Mouse (Mus musculus) stomach, embryonic 14.5 days (tissue): ENCODE data around the gene Ccdc184. TPM values are rescaled to one million over a fixed set of nuclear protein-coding genes. Genes with fewer than 3 reads are reported as not detected.

Source experiments
- ATAC-seq: fragments of 200-750 bp; cut with Nextera tagmentation; 2 replicates; pipeline ENCODE4 v1.8.0; 2017; ENCODE audit warnings: low read depth, moderate TSS enrichment; ENCODE audit not compliant: insufficient number of reproducible peaks, insufficient read depth, low FRiP score
- H3K27ac ChIP-seq: fragments of 300-500 bp; sonication (generic); 2 replicates; pipeline ENCODE4 v1.5.1; 2014; ENCODE audit warnings: mild to moderate bottlenecking, low read length, moderate library complexity, mixed read lengths
- H3K27me3 ChIP-seq: fragments of 300-500 bp; sonication (generic); 2 replicates; pipeline ENCODE4 v1.6.1; 2014; ENCODE audit warnings: low read length, control low read depth, mixed read lengths; ENCODE audit not compliant: control insufficient read depth, insufficient read depth
- H3K36me3 ChIP-seq: fragments of 300-500 bp; sonication (generic); 2 replicates; pipeline ENCODE4 v1.6.1; 2014; ENCODE audit warnings: mild to moderate bottlenecking, control low read depth, low read length, moderate library complexity, mixed read lengths; ENCODE audit not compliant: control insufficient read depth, insufficient read depth
- H3K4me1 ChIP-seq: fragments of 300-500 bp; sonication (generic); 2 replicates; pipeline ENCODE4 v1.6.1; 2014; ENCODE audit warnings: low read length, control low read depth, mixed read lengths; ENCODE audit not compliant: control insufficient read depth, insufficient read depth
- H3K4me2 ChIP-seq: fragments of 300-500 bp; sonication (generic); replicated peaks from 2 replicates; pipeline ENCODE4 v1.6.1; 2014; ENCODE audit warnings: low read depth, low read length, control low read depth
- H3K4me3 ChIP-seq: fragments of 300-500 bp; sonication (generic); 2 replicates; pipeline ENCODE4 v1.5.1; 2014; ENCODE audit warnings: low read depth, low read length, control low read depth
- H3K9ac ChIP-seq: fragments of 300-500 bp; sonication (generic); replicated peaks from 2 replicates; pipeline ENCODE4 v1.6.1; 2014; ENCODE audit warnings: low read depth, mild to moderate bottlenecking, control low read depth, low read length, moderate library complexity, mixed read lengths
- H3K9me3 ChIP-seq: fragments of 300-500 bp; sonication (generic); 2 replicates; pipeline ENCODE4 v1.6.1; 2016; ENCODE audit warnings: low read depth, low read length, control low read depth; ENCODE audit not compliant: control insufficient read depth
- WGBS: fragments of 180-500 bp; shearing (Covaris S2); extraction: QIAGEN DNeasy Blood & Tissue Kit; methylation state at CpG from one replicate; pipeline ENCODE4 v1.1.7; 2014; 5-methylcytosine and 5-hydroxymethylcytosine counted together
- polyA plus RNA-seq: library from polyadenylated mRNA; unstranded; fragments of >200 nt; fragmentation: Nextera tagmentation; extraction: Ambion mirVana; gene quantifications from 2 replicates; pipeline ENCODE4 v1.2.1, GENCODE M21; 2014

The Ccdc184 gene
- 1.8 and 2.4 TPM in 2 replicates for polyA plus RNA-seq

GRCm38 (mm10) chr15:98166963-98167644 is at the start of gene Ccdc184:
Gene Ccdc184, plus strand, starts transcription at chr15:98167158.
- no peaks in the 10 kb centered on the region for H3K36me3 ChIP-seq
- H3K9me3 ChIP-seq = no peaks in the 10 kb centered on the region
- H3K4me2 ChIP-seq = peak within 1 kb of the TSS; percentile 65
- peak; percentile 25; the same call in 1 of the 2 replicates for ATAC-seq
- 1% methylated on average over 17 of the region's 18 CpGs for WGBS
- H3K27ac ChIP-seq = no peak within 1 kb of the TSS
- H3K9ac ChIP-seq = no peak within 1 kb of the TSS
- H3K4me3 ChIP-seq = peak within 1 kb of the TSS; percentile 35
- peaks cover 7% of the 10 kb centered on the region; the same call in 1 of the 2 replicates for H3K4me1 ChIP-seq
- H3K27me3 ChIP-seq = peaks cover 41% of the 10 kb centered on the region

DNA sequence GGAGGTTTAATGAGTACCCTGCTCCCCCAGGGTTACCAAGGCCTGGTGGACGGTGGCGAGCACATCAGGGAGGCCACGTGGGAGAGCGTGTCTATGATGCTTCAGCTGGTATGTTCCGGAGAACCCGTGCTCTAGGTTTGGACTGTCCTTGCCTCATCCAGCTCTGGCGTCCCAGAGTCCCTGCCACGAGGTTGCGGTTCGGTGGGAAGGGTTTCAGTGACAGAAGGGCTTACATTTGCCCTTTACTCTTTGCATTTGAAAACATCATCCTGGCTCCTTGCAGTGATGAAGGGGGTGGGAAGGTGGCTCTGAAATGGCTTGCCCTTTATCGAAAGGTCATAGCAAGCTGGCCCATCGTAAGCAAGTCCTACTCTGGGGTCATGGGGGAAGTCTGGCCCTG is 47.6 kb upstream of the Ccdc184 start:
- Histone ChIP-seq H3K27me3 (no peaks in the 10 kb centered on the region), H3K27ac (no peak overlapping the region), H3K4me3 (no peak overlapping the region), H3K36me3 (peaks cover 17% of the 10 kb centered on the region), H3K4me2 (no peak overlapping the region), H3K9me3 (no peaks in the 10 kb centered on the region), H3K4me1 (no peaks in the 10 kb centered on the region), H3K9ac (no peak overlapping the region)
- 89% methylated on average over 12 of the region's 12 CpGs for WGBS
- no peak for ATAC-seq

DNA sequence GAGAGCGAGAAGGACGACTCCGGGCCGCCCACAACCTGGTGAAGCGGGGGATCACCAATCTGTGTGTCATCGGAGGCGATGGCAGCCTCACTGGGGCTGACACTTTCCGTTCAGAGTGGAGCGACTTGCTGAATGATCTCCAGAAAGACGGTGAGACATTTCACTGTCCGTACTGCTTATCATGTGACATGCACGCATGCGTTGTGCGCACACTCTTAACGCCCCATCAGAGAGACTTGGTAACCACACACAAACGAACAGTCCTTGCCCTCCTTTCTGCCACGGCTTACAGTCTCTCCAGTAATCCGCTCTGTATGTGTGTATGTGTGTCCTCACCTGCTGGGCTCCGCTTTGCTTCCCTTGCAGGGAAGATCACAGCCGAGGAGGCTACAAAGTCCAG is 46.1 kb upstream of the Ccdc184 start:
- Histone ChIP-seq H3K27me3 (no peaks in the 10 kb centered on the region), H3K27ac (no peak overlapping the region), H3K4me3 (no peak overlapping the region), H3K4me1 (no peaks in the 10 kb centered on the region), H3K4me2 (no peak overlapping the region), H3K9me3 (no peaks in the 10 kb centered on the region), H3K9ac (no peak overlapping the region), H3K36me3 (peaks cover 29% of the 10 kb centered on the region)
- ATAC-seq = no peak
- 95% methylated on average over 20 of the region's 20 CpGs for WGBS

GRCm38 (mm10) chr15:98131001-98131400 is 36.0 kb upstream of the Ccdc184 start:
- Histone ChIP-seq H3K4me1 (no peaks in the 10 kb centered on the region), H3K27me3 (no peaks in the 10 kb centered on the region), H3K4me2 (no peak overlapping the region), H3K9ac (no peak overlapping the region), H3K4me3 (no peak overlapping the region), H3K36me3 (peaks cover 54% of the 10 kb centered on the region), H3K27ac (no peak overlapping the region), H3K9me3 (no peaks in the 10 kb centered on the region)
- no peak for ATAC-seq
- WGBS = 94% methylated on average over 4 of the region's 4 CpGs

DNA sequence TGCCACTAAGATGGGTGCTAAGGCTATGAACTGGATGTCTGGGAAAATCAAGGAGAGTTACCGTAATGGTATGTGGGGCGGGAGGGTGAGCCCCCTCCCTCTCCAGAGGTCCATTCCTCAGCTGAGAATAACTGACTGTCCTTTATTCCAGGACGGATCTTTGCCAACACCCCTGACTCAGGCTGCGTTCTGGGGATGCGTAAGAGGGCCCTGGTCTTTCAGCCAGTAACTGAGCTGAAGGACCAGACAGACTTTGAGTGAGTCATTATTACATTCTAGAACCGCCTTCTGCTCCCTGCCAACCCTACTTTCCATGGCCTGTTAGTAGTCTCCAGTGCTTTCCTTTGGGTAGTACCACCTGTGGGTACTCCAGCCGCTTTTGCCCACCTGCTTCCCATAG is 35.5 kb upstream of the Ccdc184 start:
- no peak overlapping the region for H3K9ac ChIP-seq
- no peak for ATAC-seq
- no peak overlapping the region for H3K4me3 ChIP-seq
- H3K4me1 ChIP-seq = no peaks in the 10 kb centered on the region
- WGBS = 93% methylated on average over 7 of the region's 7 CpGs
- H3K9me3 ChIP-seq = no peaks in the 10 kb centered on the region
- H3K27me3 ChIP-seq = no peaks in the 10 kb centered on the region
- peaks cover 55% of the 10 kb centered on the region for H3K36me3 ChIP-seq
- H3K4me2 ChIP-seq = no peak overlapping the region
- H3K27ac ChIP-seq = no peak overlapping the region

GRCm38 (mm10) chr15:98131942-98132655 is 34.9 kb upstream of the Ccdc184 start:
- H3K4me3 ChIP-seq = no peak overlapping the region
- no peak overlapping the region for H3K4me2 ChIP-seq
- ATAC-seq = no peak
- WGBS = 87% methylated on average over 15 of the region's 15 CpGs
- no peak overlapping the region for H3K27ac ChIP-seq
- no peaks in the 10 kb centered on the region for H3K9me3 ChIP-seq
- H3K9ac ChIP-seq = no peak overlapping the region
- H3K4me1 ChIP-seq = no peaks in the 10 kb centered on the region
- H3K36me3 ChIP-seq = peaks cover 56% of the 10 kb centered on the region
- H3K27me3 ChIP-seq = no peaks in the 10 kb centered on the region

GRCm38 (mm10) chr15:98133471-98133870 is 33.5 kb upstream of the Ccdc184 start:
- WGBS = 91% methylated on average over 3 of the region's 3 CpGs
- Histone ChIP-seq H3K27me3 (no peaks in the 10 kb centered on the region), H3K36me3 (peaks cover 54% of the 10 kb centered on the region), H3K4me3 (no peak overlapping the region), H3K4me2 (no peak overlapping the region), H3K9ac (no peak overlapping the region), H3K4me1 (no peaks in the 10 kb centered on the region), H3K9me3 (no peaks in the 10 kb centered on the region), H3K27ac (no peak overlapping the region)
- ATAC-seq = no peak

DNA sequence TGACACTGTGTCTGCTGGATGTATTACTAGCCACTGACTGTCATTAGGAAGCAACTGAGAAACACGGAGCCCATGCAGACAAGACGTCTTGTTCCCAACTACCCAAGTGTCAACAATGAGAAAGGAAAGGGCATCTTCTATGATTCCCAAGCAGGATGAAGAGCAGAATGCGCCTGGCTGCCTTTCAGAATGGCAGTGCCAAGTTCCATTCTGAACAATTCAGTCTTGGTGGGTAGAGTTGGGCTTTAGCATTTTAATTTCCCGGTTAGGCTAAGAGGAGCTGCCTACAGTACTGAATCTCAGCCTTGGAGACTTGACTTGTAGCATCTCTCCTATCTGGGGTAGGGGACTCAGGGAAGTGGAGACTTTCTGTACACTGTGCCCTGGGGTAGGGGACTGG is 32.9 kb upstream of the Ccdc184 start:
- Histone ChIP-seq H3K4me2 (no peak overlapping the region), H3K4me1 (no peaks in the 10 kb centered on the region), H3K27ac (no peak overlapping the region), H3K27me3 (no peaks in the 10 kb centered on the region), H3K4me3 (no peak overlapping the region), H3K36me3 (peaks cover 53% of the 10 kb centered on the region), H3K9ac (no peak overlapping the region), H3K9me3 (no peaks in the 10 kb centered on the region)
- WGBS = 92% methylated on average over 4 of the region's 4 CpGs
- ATAC-seq = no peak
